Mouse (Mus musculus): ENCODE results near the gene Vcp.

- no peak for TF ChIP-seq CTCF (conservative IDR thresholded peaks at IDR 0.05; ENCODE audit: insufficient read depth, insufficient read length, low read depth, low read length)
- TF ChIP-seq POLR2A (IDR thresholded peaks at IDR 0.05; ENCODE audit: low read depth, low read length) = no peak
Measured at GRCm38 (mm10) chr4:43029121-43029520, 28.8 kb upstream of the Vcp start.
